ENCODE assay signal across 31 mouse cellular contexts in genomic region chr1:71052252-71052651, GRCm38 (mm10). TPM values are rescaled to one million over a fixed set of nuclear protein-coding genes. Genes with fewer than 3 reads are reported as not detected.
DNase-seq lines count a peak whose midpoint lies in the region; ATAC-seq lines count a peak whose summit lies in the region.
"Had no signal": no experiment of that assay in that cellular context is flagged by ENCODE, and none has a peak within 500 bp of the region (broad histone marks: within the 10 kb centered on the region; RNA-seq: fewer than 3 reads in every experiment).

No protein-coding gene starts in this region.

- WGBS in heart, embryonic 10.5 days: 43% methylated on average over 3 of the region's 3 CpGs
- WGBS in heart, embryonic 15.5 days: 56% methylated on average over 3 of the region's 3 CpGs

- intact Hi-C loops in heart, postnatal 25 days (cut with DNase I): no loop called here

- no peaks in the 10 kb centered on the region for H3K9me3 ChIP-seq in heart, embryonic 10.5 days
- no peaks in the 10 kb centered on the region for H3K9me3 ChIP-seq in heart, embryonic 15.5 days (replicated peaks)
- no peaks in the 10 kb centered on the region for H3K9me3 ChIP-seq in megakaryocyte, embryonic 14.5 days
- H3K9me3 ChIP-seq: embryonic facial prominence, embryonic 12.5 days; hindbrain, embryonic 12.5 days; intestine, embryonic 15.5 days; limb, embryonic 13.5 days had no signal

- H3K36me3 ChIP-seq in heart, embryonic 10.5 days: 0 out of 2 replicates have a peak, but pooled peaks cover 3% of the 10 kb centered on the region
- no peaks in the 10 kb centered on the region for H3K36me3 ChIP-seq in heart, embryonic 15.5 days
- H3K36me3 ChIP-seq in megakaryocyte, embryonic 14.5 days (replicated peaks; ENCODE audit: low read length): peaks cover 37% of the 10 kb centered on the region
- H3K36me3 ChIP-seq: embryonic facial prominence, embryonic 12.5 days; hindbrain, embryonic 12.5 days; intestine, embryonic 15.5 days; limb, embryonic 13.5 days had no signal

- no peak overlapping the region for H3K9ac ChIP-seq in heart, embryonic 15.5 days
- H3K9ac ChIP-seq: embryonic facial prominence, embryonic 12.5 days; hindbrain, embryonic 12.5 days; intestine, embryonic 15.5 days; limb, embryonic 13.5 days had no signal

- 0 out of 2 replicates have a peak overlapping the region, but pooled peaks have one; percentile 16 for H3K27ac ChIP-seq in heart, embryonic 10.5 days
- 0 out of 2 replicates have a peak overlapping the region, but pooled peaks have one; percentile 1 for H3K27ac ChIP-seq in heart, embryonic 15.5 days
- H3K27ac ChIP-seq: embryonic facial prominence, embryonic 12.5 days; hindbrain, embryonic 12.5 days; hindbrain, postnatal 0 days; intestine, embryonic 15.5 days; kidney, postnatal 0 days; limb, embryonic 13.5 days; macrophage had no signal

- ATAC-seq in heart, embryonic 15.5 days (replicated peaks; ENCODE audit: insufficient number of reproducible peaks, insufficient read depth, low FRiP score, low read depth): no peak
- ATAC-seq in megakaryocyte, adult 5-6 weeks (ENCODE audit: poor library complexity, severe bottlenecking): no peak
- 0 out of 2 replicates have a peak, but pooled peaks have one; percentile 48 for ATAC-seq in megakaryocyte-erythroid progenitor cell, adult 5-6 weeks (replicated peaks; ENCODE audit: low FRiP score, low TSS enrichment, poor library complexity, severe bottlenecking)
- ATAC-seq: forebrain, embryonic 14.5 days; hindbrain, postnatal 0 days; intestine, embryonic 15.5 days; Patski had no signal

- DNase-seq in heart, embryonic 10.5 days (ENCODE audit: low spot score): no peak
- DNase-seq in heart, postnatal 4 days: no peak
- DNase-seq in heart, postnatal 25 days (ENCODE audit: low spot score): no peak
- no peak for DNase-seq in urinary bladder, postnatal 14 days (ENCODE audit: low spot score)
- DNase-seq: adrenal gland, postnatal 14 days; cerebellum, adult 11 months; cerebellum, adult 9-11 months; embryo, embryonic 11 days; gastrocnemius, postnatal 25 days; heart, postnatal 10 days; kidney, adult 2 months; kidney, postnatal 4 days; lung, adult 2 months; lung, postnatal 10 days; midbrain, embryonic 14.5 days; retina, postnatal 1 day; right cerebral cortex, postnatal 14 days; thymus, postnatal 4 days had no signal

- H3K4me2 ChIP-seq in heart, embryonic 15.5 days: no peak overlapping the region
- H3K4me2 ChIP-seq: embryonic facial prominence, embryonic 12.5 days; hindbrain, embryonic 12.5 days; intestine, embryonic 15.5 days; limb, embryonic 13.5 days had no signal

- H3K4me1 ChIP-seq in heart, embryonic 10.5 days: peaks cover 29% of the 10 kb centered on the region
- peaks cover 15% of the 10 kb centered on the region for H3K4me1 ChIP-seq in heart, embryonic 15.5 days (replicated peaks)
- peaks cover 53% of the 10 kb centered on the region for H3K4me1 ChIP-seq in megakaryocyte, embryonic 14.5 days
- H3K4me1 ChIP-seq: embryonic facial prominence, embryonic 12.5 days; hindbrain, embryonic 12.5 days; intestine, embryonic 15.5 days; limb, embryonic 13.5 days had no signal

- H3K27me3 ChIP-seq in heart, embryonic 10.5 days (ENCODE audit: insufficient read depth, poor library complexity, severe bottlenecking): no peaks in the 10 kb centered on the region
- H3K27me3 ChIP-seq in heart, embryonic 15.5 days: no peaks in the 10 kb centered on the region
- no peaks in the 10 kb centered on the region for H3K27me3 ChIP-seq in megakaryocyte, embryonic 14.5 days (replicated peaks)
- H3K27me3 ChIP-seq: embryonic facial prominence, embryonic 12.5 days; hindbrain, embryonic 12.5 days; intestine, embryonic 15.5 days; limb, embryonic 13.5 days; Patski had no signal

- no peak overlapping the region for H3K4me3 ChIP-seq in heart, embryonic 10.5 days
- H3K4me3 ChIP-seq in heart, embryonic 15.5 days: no peak overlapping the region
- peak overlapping the region; percentile 52 for H3K4me3 ChIP-seq in megakaryocyte, embryonic 14.5 days (replicated peaks)
- H3K4me3 ChIP-seq: embryonic facial prominence, embryonic 12.5 days; hindbrain, embryonic 12.5 days; intestine, embryonic 15.5 days; limb, embryonic 13.5 days had no signal

RNA-seq across cellular contexts. Expression of gene Bard1, which starts 50.7 kb away (rescaled TPM):
- polyA plus RNA-seq in heart, embryonic 10.5 days (2016; fragmentation: Nextera tagmentation; extraction: Ambion mirVana): 1.8 and 2.0 TPM in 2 replicates
- 10 to 100 TPM in 1 of 2 experiments, 1 to 10 TPM in 1; 9.2 to 10.9 TPM for total RNA-seq in heart, postnatal 4 days (2021)
- 1.6 and 1.8 TPM in 2 replicates for polyA plus RNA-seq in heart, embryonic 15.5 days (2015; fragmentation: Nextera tagmentation; extraction: Ambion mirVana)
- total RNA-seq in heart, postnatal 25 days (2021): under 1 TPM; 0.53 to 0.70 TPM
- 0.20 and 0.57 TPM in 2 replicates for polyA plus RNA-seq in megakaryocyte, embryonic 14.5 days (2012; ENCODE audit: insufficient read depth, low replicate concordance)
- total RNA-seq in megakaryocyte, adult 5-6 weeks (2015): 25.6 and 27.2 TPM in 2 replicates
- total RNA-seq in megakaryocyte, adult 5-6 weeks (2017): 15.6 and 18.6 TPM in 2 replicates
- 31.7 and 32.1 TPM in 2 replicates for total RNA-seq in megakaryocyte-erythroid progenitor cell, adult 5-6 weeks (2014; fragmentation: Nextera tagmentation)
- 13.8 and 18.9 TPM in 2 replicates for total RNA-seq in megakaryocyte-erythroid progenitor cell, adult 5-6 weeks (2017)

Comparison
In these comparisons a context has a peak if more than half of its experiments do, and no peak if none do; other contexts are left out.
1. RNA of gene Bard1, which starts 50.7 kb away (total RNA-seq): 13.8 to 32.1 TPM in megakaryocyte-erythroid progenitor cell, adult 5-6 weeks, 15.6 to 27.2 TPM in megakaryocyte, adult 5-6 weeks and 9.2 to 10.9 TPM in heart, postnatal 4 days; 0.53 to 0.70 TPM in heart, postnatal 25 days; every median in the first group is over 4 times any median in the second.